Mouse (Mus musculus): ENCODE data around the gene Bri3.

Gene Bri3

DNA sequence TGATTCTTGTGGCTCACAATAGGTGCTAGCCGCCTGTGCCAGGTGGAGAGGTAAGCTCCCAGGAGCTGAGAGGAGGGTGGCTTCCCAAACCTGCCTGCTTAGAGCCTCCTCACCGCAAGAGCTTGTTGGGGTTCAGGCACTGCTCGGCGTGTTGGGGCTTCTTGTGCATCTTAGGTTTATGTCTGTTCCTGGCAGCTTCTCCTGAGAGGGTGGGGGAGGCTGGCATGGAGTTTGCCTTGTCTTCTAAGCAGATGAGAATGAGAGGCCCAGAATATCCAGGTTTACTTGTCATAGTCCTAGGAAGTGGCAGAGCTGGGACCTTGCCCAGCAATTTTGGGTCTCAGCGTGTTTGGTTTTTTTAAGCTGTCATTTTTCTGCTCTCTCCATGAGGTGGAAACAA is 17.6 kb downstream of the Bri3 start:
- DNase-seq (ENCODE audit: low spot score), result no peak

DNA sequence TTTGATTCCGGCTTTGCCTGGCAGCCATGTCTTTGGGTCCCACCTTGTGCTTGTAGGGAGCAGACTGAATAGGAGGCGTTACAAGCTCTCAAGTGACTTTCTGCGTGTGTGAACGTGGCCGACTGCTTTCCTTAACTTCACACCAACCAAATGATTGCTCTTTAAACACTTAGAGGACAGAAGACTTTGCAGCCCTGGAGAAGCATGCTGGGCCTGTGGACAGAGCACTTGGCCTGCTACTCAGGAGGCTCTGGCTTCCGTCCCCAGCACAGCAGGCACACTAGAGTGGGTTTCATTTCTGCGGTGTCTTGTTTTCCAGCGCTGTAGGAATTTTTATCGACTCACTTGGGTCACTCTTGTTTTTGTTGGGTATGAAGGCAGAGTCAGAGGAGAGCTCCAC is 18.8 kb downstream of the Bri3 start:
- no peak for DNase-seq (ENCODE audit: low spot score)

DNA sequence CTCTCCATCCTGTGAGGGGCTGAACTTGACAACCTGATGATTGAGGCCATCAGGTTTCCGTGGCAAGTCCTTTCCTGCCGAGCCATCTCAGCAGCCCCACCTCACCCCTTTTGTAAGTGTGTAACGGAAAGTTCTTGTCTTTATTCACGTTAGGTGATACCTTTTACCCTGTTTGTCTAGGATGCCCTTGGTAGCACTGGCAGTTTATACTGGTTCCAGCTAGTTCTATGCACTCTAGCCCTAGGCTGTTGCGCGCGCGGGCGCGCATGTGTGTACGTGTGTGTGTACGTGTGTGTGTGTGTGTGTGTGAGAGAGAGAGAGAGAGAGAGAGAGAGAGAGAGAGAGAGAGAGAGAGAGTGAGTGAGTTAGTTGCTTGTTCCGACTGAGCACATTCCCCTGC is 19.3 kb downstream of the Bri3 start:
- DNase-seq (ENCODE audit: low spot score), result no peak

DNA sequence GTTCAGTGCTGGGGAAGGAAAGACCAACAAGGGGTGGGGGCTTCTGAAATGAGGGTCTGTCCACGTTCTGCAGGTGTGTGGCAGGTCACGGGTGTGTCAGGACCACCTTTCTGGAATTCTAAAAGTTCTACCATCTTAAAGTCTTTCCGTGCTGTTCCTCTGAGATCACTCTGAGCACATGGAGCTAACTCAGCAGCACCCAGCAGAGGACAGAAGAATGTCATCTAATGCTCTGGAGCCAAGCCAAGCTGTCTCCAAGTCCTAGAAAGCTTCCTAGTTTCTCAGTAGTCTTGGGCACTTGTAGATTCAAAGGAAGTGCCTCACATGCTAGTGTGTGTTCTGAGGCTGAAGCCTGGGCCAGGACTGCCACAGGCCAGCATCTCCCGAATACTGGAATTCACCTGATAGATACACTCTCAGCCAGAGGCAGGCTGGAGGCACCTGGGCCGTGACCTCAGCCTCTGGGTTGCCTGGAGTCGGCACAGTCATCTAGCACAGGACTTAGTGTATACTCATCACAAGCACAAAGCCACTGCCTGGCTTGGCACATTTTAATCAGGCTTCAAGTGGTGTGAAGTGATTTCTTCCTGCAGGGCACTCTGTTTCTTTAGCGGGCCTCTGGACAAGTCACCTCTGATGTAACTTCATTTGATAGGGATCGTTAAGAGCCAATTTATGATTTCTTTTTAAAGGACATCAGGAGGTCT is 23.5 kb downstream of the Bri3 start:
- peak; percentile 42 for DNase-seq (ENCODE audit: low spot score)

DNA sequence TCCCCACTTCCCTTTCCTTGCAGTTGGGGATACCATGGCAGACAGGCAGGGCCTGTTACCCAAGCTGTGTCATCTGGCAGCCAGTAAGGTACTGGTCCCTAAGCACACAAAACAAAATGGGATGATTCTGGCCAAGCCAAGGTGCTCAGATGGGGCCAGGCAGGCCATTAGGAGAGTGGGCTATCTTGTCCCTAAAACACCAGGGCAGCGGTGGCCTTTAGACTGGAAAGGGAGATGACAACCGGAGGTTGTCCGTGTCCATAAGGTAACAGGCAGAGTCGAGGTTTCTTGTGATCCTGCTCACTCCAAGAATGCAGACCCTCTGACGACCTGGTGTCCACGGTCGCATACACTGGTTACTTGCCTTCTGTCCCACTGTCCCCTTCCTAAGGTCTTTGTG is 25.7 kb downstream of the Bri3 start:
- DNase-seq (ENCODE audit: low spot score), result no peak

DNA sequence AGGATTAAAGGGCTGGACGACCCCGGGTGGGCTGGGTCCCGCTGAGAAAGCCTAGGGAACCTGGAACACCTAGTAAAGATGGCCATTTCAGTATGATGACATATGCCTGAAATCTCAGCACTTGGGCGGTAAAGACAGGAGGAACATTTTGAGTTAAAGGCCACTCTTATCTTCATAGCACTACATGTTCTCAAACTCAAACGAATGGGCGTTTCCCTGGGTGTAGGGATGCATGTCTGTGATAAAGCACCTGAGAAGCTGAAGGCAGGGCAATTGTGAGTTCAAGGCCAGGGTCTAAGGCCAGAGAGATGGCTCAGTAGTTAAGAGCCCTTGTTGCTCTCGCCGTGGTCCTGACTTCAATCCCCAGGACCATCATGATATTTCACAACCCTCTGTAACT is 26.2 kb downstream of the Bri3 start:
- no peak for DNase-seq (ENCODE audit: low spot score)

DNA sequence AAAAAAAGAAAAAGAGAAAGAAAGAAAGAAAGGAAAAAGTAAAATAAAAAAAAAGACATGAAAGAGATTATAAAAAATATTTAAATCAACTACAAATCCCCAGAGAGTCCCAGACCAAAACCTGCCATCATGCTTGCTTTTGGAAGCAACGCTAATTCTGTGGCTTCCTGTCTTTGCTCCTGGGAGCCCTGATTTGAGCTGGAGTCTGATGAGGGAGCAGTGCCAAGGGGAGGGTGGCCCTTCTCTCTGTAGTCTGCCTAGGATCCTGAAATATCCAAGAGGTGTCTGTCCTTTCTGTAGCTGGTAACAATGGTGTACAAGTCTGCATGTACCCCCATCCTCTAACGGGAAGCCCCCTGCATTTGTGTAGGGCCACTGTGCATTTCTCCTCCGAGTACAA is 26.9 kb downstream of the Bri3 start:
- DNase-seq (ENCODE audit: low spot score), result no peak

DNA sequence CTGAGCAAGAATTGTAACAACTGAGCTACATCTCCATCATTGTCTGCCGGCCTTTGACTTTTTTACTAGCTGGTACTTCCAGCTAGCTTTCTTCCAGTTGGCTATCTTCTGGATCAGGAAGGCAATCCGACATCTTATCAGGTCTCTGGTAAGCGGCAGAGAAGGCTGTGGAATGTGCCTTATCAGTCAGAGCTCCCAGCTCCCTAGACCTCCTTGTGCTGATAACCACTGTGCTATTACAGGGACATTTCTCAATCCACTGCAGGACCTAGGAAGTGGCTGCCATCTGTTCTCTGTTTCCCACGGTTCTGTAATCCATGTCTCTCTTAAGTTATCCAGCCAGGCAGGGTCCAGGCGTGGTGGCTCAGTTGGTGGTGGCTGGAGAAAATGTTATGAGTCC is 27.5 kb downstream of the Bri3 start:
- DNase-seq (ENCODE audit: low spot score), result no peak

DNA sequence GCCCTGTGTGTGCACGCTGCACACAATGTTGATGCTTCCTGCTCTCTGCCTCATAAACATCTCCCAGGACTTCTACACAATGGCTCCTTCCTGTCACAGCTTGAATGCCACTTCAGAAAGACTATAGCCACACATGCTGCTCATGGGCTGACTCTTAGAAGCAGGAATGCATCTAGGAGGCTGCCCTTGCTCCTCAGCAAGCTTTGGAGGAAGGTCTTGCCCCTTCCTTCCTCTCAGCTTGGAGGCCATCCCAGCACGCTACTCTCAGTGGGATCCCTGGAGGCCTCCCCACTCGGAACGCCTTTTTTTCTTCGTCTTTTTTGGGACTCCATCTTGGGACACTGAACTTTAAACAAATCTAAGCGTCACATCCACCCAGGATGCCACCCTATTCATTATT is 30.7 kb downstream of the Bri3 start:
- no peak for DNase-seq (ENCODE audit: low spot score)

DNA sequence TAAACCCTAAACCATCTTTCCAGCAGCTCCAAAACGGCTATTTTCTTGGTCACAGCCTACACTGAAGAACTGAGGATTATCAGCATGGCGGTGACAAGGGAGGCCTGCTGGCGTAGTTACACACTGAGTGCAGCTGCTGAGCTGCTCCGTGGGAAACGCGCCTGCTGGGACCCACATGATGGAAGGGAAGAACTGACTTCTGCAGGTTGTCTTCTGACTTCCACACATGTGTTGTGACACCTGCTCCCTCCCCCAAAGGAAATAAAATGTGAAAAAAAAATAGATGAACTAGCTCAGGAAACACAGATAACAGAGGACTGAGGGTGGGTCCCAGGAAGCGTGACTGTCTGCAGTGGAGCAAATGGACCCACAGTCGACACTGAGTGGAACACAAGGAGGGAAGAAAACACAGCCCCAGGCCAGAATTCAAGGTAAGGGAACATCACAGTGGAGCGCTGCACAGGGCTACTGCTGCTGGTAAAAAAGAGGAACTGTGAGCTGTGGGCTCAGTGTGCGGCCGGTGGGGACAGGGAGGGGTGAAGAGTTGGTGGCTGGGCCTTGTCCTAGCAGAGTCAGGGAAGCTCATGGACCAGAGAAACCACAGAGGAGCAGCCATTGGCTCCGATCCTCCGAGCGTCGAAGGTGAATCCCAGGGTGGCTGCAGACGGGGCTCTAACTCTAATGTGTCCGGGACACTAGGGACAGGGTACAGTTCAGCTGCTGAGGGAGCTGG is 32.8 kb downstream of the Bri3 start:
- DNase-seq (ENCODE audit: low spot score), result no peak

DNA sequence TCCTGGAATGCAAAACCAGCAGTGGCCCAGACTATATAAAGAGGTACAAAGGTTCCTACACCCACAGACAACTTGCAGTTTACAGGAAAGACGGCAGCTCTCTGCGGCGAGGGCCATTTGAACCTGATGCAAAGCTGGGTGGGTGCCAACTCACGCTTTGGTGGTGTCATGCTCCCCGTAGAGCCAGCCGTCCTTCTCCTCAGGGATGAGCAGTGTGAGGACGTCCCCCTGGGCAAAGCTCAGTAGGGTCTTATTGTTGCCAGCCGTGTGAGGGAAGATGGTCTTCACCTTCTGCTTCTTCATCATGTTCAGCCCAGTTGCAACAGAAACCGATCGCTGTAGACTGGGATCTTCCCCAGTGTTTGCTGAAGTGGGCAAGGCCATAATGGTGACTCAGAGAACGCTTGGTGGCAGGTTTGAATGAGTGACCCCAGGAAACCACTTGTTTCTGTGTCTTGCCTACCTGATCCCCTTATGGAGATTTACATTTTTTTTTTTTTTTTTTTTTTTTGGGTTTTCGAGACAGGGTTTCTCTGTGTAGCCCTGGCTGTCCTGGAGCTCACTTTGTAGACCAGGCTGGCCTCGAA is 34.2 kb downstream of the Bri3 start:
- DNase-seq (ENCODE audit: low spot score), result no peak

DNA sequence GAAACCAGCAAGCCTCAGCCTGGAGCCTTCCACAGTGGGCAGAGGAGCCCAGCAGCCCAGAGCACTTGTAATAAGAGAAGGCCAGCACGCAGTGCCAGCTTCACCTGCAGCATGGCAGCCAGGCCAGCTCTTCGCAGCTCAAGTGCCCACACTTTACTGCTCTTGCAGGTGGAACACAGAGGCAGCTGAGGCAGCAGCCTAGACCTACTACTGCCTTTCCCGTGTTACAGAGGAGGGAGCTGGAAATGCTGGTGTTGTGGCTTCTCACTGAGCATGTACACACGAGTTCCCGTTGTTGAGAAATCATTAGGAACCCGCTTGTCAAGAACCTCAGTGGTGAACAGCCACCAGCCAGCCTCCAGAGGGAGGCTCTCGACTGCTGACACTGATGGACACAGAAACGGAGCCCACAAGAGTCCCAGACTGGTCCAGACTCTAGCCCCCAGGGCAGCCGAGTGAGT is 34.9 kb downstream of the Bri3 start:
- DNase-seq (ENCODE audit: low spot score), result no peak

DNA sequence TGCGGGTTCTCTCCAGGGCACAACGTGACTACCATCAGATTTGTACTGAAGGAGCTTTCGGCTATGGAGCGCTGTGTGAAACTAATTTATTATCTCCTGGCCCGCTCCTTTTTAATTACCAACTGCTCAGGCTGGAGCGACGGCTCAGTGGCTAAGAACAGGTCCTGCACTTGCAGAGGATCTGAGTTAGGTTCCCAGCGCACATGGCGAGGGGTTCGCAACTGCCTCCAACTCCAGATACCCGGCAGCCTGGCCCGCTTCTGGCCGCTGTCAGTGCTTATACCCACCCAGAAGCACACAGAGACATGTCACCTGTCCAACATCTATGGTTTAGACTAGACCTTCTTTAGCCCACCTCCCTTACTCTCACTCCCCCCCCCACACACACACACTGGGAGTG is 35.7 kb downstream of the Bri3 start:
- DNase-seq (ENCODE audit: low spot score), result no peak

DNA sequence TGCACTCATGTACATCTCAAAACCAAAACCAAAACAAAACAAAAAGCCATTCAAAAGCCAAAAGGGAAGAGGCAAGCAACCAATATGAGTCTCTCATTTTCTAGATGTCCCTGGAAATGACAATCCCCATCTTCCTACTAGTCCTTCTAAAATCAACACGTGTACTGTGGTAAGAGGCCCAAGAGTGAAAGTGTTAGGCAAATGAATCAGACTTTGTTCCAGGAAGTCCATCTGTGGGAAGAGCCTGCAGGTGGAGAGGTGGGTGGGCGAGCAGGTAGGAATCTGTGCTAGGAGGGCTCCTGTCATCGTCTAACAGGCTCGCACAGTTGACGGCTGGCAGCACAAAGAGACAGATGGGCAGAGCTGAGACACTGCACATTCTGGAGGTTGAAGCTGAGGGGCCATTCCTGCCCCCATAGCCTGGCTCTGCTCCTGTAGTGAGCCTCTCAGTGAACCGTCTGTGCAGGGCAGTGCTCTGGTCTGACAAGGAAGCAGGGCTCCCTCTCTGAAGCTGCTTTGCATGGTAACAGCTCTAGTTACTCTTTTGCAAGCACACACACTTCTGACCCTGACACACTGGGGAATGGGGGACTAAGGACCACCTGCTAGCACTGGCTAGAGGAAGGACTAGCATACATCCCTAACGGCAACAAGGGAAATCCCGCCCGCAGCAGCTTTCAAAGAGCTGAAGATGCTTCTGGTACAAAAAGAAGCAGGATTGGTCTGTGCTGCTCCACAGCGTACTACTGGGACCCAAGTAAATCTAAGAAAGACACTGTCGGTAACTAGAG is 38.4 kb downstream of the Bri3 start:
- DNase-seq (ENCODE audit: low spot score), result no peak

DNA sequence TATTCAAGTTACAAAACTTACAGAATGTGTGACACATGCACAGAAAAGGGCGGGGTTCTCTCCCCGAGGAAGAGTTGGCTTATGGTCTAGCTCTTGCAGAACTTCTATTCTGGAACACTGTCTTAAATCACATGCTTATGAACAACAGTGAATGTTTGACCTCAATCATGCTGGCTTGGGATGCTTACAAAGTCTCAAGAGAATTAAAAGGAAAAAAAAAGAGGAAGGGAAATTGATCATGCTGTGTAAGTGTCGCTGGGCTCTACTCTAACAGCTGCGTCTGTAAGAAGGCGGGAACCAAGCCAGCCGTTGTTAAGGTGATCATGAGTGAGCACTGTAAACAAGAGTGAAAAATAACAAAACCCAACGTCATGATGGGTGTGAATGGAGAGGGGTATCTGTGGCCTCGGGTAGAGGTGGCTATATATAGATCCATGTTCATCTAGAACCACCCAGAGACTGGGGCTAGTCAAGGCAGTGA is 39.4 kb downstream of the Bri3 start:
- no peak for DNase-seq (ENCODE audit: low spot score)

DNA sequence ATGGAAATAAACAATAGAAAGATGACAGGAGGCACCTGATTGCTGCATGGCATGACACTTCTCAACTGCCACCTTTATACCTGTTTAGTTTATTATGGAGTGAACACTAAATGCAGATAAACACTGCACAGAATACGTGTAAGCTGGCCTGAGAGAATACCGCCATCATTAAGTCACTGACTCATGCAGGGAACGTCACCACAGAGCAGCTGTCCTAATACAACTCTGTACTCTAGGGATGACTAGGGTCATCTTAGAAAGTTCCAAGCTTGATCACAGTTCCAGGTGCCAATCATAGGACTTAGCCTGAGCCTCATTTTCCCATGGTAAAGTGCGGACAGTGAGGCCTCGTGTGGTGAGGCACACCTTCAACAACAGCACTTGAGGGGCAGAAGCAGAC is 40.4 kb downstream of the Bri3 start:
- no peak for DNase-seq (ENCODE audit: low spot score)

DNA sequence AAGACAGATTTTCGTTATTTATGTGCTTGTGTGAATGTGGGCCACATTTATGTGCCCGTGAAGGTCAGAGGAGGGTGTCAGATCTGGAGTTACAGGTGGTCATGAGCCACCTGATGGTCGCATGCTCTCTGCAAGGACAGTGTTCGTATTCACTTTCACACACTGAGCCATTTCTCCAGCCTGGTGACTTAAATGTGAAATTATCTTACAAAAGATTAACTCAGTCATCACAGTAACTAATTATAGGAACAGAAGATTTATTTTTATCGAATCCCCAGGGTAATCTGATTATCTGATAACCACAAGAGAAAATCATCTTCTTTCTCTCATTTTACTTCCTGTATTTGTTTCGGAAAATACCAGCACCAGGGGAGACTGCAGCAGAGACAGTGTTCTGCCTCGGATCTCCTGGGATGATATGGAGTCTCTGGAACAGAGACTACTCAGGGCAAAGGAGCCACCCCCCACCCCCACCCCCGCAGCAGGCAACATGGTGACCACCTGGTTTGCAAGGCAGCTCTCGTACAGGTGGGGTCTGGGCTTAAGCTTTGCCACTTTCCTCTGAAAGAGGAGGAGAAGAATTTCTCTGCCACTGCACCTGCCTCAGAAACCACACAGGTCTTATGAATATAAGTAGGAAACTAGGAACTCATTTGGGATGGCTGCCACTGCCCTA is 42.5 kb downstream of the Bri3 start:
- no peak for DNase-seq (ENCODE audit: low spot score)

DNA sequence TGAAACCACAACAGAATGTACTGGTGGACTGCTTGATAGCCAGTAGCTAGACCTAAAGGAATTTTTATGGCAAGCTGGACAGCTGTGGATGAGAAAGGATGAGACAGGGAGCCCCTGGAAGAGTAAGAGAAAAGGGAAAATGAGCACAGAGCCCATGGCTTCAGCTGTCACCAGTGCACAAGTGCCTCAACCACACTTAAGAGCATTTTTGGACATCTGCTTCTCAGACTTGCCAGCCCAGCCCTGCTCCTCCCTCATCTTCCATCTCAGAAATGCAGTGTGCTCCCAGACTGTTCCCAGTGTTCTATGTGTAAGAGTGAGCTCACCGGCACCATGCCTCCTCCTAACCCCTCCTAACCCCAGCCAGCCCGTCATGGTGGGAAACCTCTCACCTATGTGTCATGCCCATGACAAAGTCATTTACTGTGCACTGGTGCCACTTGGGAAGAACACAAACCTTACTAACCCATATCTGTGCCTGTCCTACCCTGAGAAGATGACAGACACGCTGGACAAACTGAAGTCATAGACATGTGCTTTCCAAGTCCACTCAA is 43.1 kb downstream of the Bri3 start:
- no peak for DNase-seq (ENCODE audit: low spot score)

DNA sequence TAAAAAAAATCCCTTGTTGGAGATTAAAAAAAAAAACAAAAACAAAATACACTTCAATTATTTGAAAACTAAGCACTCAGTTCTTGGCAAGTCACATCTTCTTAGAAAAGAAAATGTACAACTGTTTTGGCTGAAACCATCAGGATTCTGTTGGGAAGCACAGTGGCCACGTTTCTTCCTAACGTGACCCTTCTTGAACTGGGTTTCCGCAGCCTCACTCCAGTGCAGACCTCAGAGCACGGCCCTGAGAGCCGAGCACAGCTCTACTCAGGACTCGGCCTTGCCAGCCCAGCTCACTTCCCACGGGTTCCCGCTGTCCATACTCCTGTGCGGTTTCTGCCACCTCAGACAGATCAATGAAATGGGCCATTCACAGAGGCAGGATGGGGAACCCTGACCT is 44.2 kb downstream of the Bri3 start:
- no peak for DNase-seq (ENCODE audit: low spot score)

DNA sequence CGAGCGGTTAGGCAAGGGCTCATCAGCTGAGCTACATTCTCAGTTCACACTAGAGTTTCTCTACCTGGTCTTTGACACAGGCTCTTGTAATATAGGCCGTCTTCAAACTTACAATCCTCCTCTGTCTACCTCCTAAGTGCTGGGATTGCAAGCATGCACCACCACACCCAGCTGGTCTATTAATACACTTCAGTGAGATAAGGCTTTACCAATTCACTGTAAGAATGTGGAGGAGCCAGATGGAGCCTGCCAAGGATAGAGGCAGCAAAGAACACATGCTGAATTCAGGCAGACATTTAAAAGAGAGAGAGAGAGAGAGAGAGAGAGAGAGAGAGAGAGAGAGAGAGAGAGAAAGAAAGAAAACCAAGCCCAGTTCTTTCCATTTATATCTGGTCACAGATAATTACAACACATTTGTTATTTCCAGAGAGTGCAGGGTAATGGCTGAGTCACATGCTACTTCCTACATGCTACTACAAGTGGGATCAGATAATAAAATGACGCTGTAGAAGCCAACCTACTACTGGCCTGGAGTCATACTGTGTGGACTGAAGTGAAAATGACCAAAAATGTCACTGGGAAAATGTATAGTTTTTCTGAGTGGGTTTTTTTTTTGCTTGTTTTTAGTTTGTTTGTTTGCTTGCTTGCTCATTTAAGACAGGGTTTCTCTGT is 45.7 kb downstream of the Bri3 start:
- no peak for DNase-seq (ENCODE audit: low spot score)

DNA sequence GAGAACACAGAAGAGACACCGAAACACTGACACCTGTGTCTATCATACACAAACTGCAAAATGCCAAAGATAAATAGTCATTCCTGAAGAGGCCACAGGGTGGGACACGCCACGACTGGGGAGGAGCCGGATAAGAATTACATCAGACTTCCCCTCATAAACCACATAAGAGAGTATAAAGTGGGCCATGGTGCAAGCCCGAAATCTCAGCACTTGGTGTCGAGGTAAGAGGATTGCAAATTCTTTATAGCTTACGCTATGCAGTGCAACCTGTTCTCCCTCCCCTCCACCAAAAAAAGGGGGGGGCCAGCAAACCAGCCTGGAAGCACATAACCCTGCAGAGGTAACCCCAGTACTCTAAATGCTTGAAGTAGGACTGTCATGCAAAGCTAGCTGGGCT is 50.7 kb downstream of the Bri3 start:
- no peak for DNase-seq (ENCODE audit: low spot score)
